Mouse (Mus musculus) olfactory bulb, adult 2 months (tissue): ENCODE measurements around the gene Ccdc50.

Source experiments
- CTCF ChIP-seq: fragments of 200-500 bp; IDR thresholded peaks from 2 replicates; pipeline ENCODE4 v1.5.1; 2012; ENCODE audit warnings: low read depth, mild to moderate bottlenecking, low read length, moderate library complexity; ENCODE audit not compliant: insufficient read depth
- POLR2A ChIP-seq: fragments of 200-500 bp; IDR thresholded peaks from 2 replicates; pipeline ENCODE4 v1.6.1; 2012; ENCODE audit warnings: mild to moderate bottlenecking, low read depth, low read length, moderate library complexity; ENCODE audit not compliant: insufficient read depth

- TF ChIP-seq CTCF = no peak
- no peak for TF ChIP-seq POLR2A
Observed at GRCm38 (mm10) chr16:27449360-27449759, 60.7 kb downstream of the Ccdc50 start.
